Mouse (Mus musculus) liver, embryonic 16.5 days (tissue): ENCODE measurements around the gene Iqsec1. TPM values are rescaled to one million over a fixed set of nuclear protein-coding genes. Genes with fewer than 3 reads are reported as not detected.
A peak's percentile ranks its signal among the peaks of the same experiment; 100 is the strongest.

Source experiments
- ATAC-seq: fragments of 200-750 bp; cut with Nextera tagmentation; 2 replicates; pipeline ENCODE4 v1.8.0; 2017; ENCODE audit warnings: low read depth, mild to moderate bottlenecking, moderate number of reproducible peaks, moderate library complexity
- H3K27ac ChIP-seq: fragments of 300-500 bp; sonication (generic); 2 replicates; pipeline ENCODE4 v1.5.1; 2014; ENCODE audit warnings: mild to moderate bottlenecking, low read length
- H3K27me3 ChIP-seq: fragments of 300-500 bp; sonication (generic); 2 replicates; pipeline ENCODE4 v1.6.1; 2014; ENCODE audit warnings: low read depth, low read length, mixed read lengths; ENCODE audit not compliant: control insufficient read depth, insufficient read depth
- H3K36me3 ChIP-seq: fragments of 300-500 bp; sonication (generic); 2 replicates; pipeline ENCODE4 v1.6.1; 2014; ENCODE audit warnings: mild to moderate bottlenecking; ENCODE audit not compliant: control insufficient read depth, insufficient read depth
- H3K4me1 ChIP-seq: fragments of 300-500 bp; sonication (generic); 2 replicates; pipeline ENCODE4 v1.6.1; 2014; ENCODE audit warnings: low read depth, low read length, mixed read lengths; ENCODE audit not compliant: control insufficient read depth
- H3K4me2 ChIP-seq: fragments of 300-500 bp; sonication (generic); 2 replicates; pipeline ENCODE4 v1.6.1; 2014; ENCODE audit warnings: low read depth, low read length, mixed read lengths
- H3K4me3 ChIP-seq: fragments of 300-500 bp; sonication (generic); 2 replicates; pipeline ENCODE4 v1.5.1; 2014; ENCODE audit warnings: low read depth, mild to moderate bottlenecking, low read length
- H3K9ac ChIP-seq: fragments of 300-500 bp; sonication (generic); 2 replicates; pipeline ENCODE4 v1.6.1; 2014; ENCODE audit warnings: low read depth, low read length
- H3K9me3 ChIP-seq: fragments of 300-500 bp; sonication (generic); replicated peaks from 2 replicates; pipeline ENCODE4 v1.6.1; 2016; ENCODE audit warnings: low read length; ENCODE audit not compliant: control insufficient read depth
- WGBS: fragments of 180-500 bp; shearing (Covaris S2); extraction: QIAGEN DNeasy Blood & Tissue Kit; methylation state at CpG from one replicate; pipeline ENCODE4 v1.1.7; 2014; ENCODE audit not compliant: insufficient replicate concordance; 5-methylcytosine and 5-hydroxymethylcytosine counted together
- polyA plus RNA-seq: library from polyadenylated mRNA; unstranded; fragments of >200 nt; fragmentation: Nextera tagmentation; extraction: Ambion mirVana; gene quantifications from 2 replicates; pipeline ENCODE4 v1.2.1, GENCODE M21; 2015

Iqsec1 gene
- polyA plus RNA-seq, 1 experiment from 2014 or later = 3.6 TPM

DNA sequence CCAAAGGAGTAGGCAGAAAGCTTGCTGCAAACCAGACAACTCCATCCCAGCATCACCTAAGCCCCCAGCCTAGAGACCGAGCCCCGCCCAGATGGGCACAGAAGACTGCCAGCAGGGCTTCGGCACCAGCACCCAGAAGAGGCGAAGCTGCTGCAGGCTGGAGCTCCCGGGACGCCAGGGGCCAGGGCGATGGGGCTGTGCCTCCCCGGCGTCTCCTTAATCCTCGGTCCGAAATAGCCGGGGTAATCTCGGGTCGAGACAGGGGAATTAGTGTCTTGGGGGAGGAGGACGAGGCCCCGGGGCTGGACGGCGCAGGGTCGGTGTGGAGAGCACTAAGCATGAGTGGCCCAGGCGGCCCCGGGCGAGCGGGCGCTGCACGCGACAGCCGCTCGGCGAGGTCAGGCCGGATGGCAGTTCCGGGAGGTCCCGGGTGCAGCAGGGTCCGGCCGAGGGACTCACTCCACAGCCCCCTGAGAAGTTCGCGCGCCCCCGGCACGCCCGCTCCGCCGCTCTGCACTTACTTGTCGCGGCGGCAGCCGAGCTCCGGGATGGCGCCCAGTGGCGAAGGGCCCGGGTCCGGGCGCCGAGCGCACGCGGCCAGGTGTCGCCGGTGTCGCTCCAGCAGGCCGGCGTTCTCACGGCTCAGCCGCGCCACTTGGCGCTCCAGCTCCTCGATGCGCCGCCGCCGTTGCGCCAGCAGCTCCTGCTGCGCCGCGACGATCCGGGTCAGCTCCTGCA, 755 bp downstream of the Iqsec1 start:
- ATAC-seq = no peak
- under 1% methylated on average over 60 of the region's 76 CpGs for WGBS
- H3K4me1 ChIP-seq = peaks cover 32% of the 10 kb centered on the region

DNA sequence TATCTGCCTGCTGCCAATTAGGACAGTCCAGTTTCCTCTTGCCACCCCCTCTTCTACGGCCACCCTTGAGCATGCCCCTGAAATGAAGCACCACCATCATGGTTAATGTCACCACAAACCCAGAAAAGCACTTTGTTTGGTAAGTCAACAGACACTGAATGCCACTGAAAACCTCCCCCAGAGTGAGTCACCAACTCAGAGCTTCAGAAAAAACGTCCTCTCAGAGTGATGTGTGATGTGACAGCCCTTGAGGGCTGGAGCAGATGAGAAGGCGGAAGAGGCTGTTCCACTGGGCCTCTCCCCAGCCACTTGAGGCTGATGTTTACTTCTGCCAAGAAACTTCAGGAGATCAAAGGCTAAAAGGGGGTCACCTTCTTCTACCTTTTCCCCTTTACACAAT, 4.4 kb downstream of the Iqsec1 start:
- Histone ChIP-seq H3K27me3 (peaks cover 29% of the 10 kb centered on the region), H3K27ac (no peak overlapping the region), H3K9me3 (no peaks in the 10 kb centered on the region), H3K4me2 (no peak overlapping the region), H3K36me3 (no peaks in the 10 kb centered on the region), H3K4me3 (no peak overlapping the region), H3K9ac (no peak overlapping the region), H3K4me1 (peaks cover 24% of the 10 kb centered on the region)
- no peak for ATAC-seq
- 38% methylated on average over 3 of the region's 3 CpGs for WGBS

More for the DNA sequence above, 755 bp downstream of the Iqsec1 start:
- Histone ChIP-seq H3K4me2 (peak overlapping the region; percentile 100), H3K36me3 (no peaks in the 10 kb centered on the region), H3K9me3 (no peaks in the 10 kb centered on the region; the same call in 1 of the 2 replicates), H3K9ac (peak overlapping the region; percentile 71), H3K27ac (no peak overlapping the region), H3K27me3 (peaks cover 29% of the 10 kb centered on the region), H3K4me3 (peak overlapping the region; percentile 73)

DNA sequence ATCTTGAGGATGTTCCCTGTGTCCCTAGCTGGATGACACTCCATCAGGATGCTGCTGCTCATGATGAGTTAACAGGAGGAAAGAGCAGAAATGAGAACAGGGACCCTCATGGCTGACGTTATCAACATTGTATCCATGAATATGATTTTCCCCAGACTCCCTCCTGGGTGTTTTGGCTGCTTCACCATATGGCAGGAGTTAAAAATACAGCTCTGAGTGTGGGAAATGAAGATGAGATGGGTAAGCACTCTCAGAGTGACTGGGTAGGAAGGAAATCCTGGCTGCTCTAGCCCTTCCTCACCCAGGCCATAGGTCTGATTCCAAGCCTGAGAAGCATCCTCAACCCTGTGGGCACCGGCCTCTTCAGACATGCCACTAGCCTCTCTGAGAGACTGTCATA, 14.2 kb downstream of the Iqsec1 start:
- Histone ChIP-seq H3K36me3 (no peaks in the 10 kb centered on the region), H3K4me1 (no peaks in the 10 kb centered on the region), H3K27ac (no peak overlapping the region), H3K27me3 (no peaks in the 10 kb centered on the region), H3K9ac (no peak overlapping the region), H3K9me3 (no peaks in the 10 kb centered on the region), H3K4me2 (no peak overlapping the region), H3K4me3 (no peak overlapping the region)
- WGBS = 59% methylated on average over 2 of the region's 2 CpGs
- no peak for ATAC-seq

DNA sequence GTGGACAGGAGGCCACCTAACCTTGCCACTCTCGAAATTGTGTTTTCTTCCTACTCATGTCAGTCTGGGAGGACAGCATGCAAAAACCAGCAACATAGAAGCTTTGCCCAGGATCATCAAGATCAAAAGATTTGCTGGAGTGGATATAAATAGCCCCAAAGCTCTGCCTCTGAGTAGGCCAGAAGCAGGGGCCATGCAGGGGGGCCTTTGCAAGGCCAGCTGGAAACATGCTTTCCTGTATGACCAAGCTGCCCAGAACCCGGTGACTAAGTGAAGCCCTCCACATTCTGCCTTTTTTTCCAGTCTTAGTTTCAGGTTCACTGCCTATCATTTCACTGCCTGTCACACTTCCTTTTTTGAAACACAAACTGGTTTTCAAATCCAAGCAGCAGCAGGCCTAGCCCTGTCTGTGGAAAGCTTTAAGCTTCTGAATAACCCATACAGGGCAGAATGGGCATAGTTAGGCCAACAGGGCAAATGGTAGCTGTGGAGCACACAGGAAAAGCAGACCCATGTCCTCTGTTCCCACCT, 19.1 kb downstream of the Iqsec1 start:
- Histone ChIP-seq H3K27ac (no peak overlapping the region), H3K4me1 (no peaks in the 10 kb centered on the region), H3K9me3 (no peaks in the 10 kb centered on the region), H3K36me3 (no peaks in the 10 kb centered on the region), H3K27me3 (no peaks in the 10 kb centered on the region), H3K9ac (no peak overlapping the region), H3K4me3 (no peak overlapping the region), H3K4me2 (no peak overlapping the region)
- ATAC-seq = no peak
- 31% methylated on average over 2 of the region's 2 CpGs for WGBS

DNA sequence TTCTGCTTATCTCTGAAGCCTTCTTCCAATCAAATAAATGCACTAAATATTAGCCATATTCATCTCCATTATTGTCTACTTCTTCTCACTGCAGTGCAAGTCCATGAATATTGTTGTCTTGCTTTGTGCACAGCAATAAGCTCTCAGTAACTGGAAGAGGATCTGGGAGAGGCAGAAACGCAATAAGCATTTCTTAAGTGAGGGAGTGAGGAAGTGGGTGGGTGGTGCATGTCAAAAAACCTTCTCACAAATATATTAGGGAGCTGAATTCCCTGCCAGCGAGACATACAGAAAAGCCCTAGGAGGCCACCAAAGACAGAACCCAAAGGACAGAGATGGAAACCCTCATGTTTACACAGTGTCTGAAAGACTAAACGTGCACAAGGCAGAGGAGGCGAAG, 35.1 kb downstream of the Iqsec1 start:
- Histone ChIP-seq H3K9me3 (no peaks in the 10 kb centered on the region), H3K4me3 (no peak overlapping the region), H3K4me2 (no peak overlapping the region), H3K9ac (no peak overlapping the region), H3K27me3 (no peaks in the 10 kb centered on the region), H3K36me3 (no peaks in the 10 kb centered on the region), H3K27ac (no peak overlapping the region), H3K4me1 (no peaks in the 10 kb centered on the region)
- WGBS = 42% methylated on average over 4 of the region's 4 CpGs
- no peak for ATAC-seq

DNA sequence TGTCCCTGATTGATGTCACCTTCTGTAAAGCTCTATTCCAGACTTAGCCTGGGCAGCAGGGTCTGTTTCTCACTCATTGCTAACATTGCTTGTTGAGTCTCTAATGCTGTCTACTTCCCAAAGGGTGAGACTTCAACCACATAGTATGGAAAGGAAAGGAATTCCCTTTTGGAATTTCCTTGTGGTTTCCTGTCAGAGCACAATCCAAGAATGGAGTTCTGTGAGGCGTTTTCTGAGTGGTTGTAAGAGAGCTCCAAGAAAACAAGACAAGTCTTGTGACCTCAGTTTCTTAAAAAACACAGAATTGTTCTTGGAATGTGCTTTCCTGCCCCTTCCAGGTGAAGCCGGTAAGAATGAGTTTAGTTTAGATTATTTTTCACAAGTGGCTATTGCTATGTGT, 37.5 kb downstream of the Iqsec1 start:
- Histone ChIP-seq H3K36me3 (no peaks in the 10 kb centered on the region), H3K9ac (no peak overlapping the region), H3K4me2 (no peak overlapping the region), H3K27ac (no peak overlapping the region), H3K4me1 (no peaks in the 10 kb centered on the region), H3K9me3 (no peaks in the 10 kb centered on the region), H3K4me3 (no peak overlapping the region), H3K27me3 (no peaks in the 10 kb centered on the region)
- WGBS = 34% methylated on average over 2 of the region's 2 CpGs
- ATAC-seq = no peak

DNA sequence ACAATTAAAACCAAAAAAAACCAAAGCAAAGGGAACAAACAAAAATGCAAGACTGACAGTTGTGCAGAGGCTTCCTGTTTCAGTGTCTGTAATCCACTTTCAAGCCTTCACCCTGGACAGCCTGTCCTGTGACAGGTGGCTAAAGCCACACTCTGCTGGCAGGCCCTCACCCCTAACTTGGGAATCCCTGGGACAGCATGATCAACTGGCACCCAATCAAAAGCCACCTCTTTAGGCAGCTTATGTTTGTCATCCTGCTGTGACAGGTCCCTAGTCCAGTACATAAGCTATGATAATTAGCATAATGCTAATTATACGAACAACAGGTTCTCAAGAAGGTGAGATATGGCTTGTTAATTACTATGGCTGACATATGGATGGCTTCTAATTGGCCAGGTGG, 40.4 kb downstream of the Iqsec1 start:
- no peaks in the 10 kb centered on the region for H3K27me3 ChIP-seq
- WGBS = 50% methylated on average over 1 of the region's 1 CpGs
- H3K9ac ChIP-seq = no peak overlapping the region
- no peak overlapping the region for H3K4me3 ChIP-seq
- H3K27ac ChIP-seq = no peak overlapping the region
- no peaks in the 10 kb centered on the region for H3K36me3 ChIP-seq
- no peak for ATAC-seq
- no peaks in the 10 kb centered on the region for H3K9me3 ChIP-seq
- H3K4me1 ChIP-seq = no peaks in the 10 kb centered on the region
- no peak overlapping the region for H3K4me2 ChIP-seq

DNA sequence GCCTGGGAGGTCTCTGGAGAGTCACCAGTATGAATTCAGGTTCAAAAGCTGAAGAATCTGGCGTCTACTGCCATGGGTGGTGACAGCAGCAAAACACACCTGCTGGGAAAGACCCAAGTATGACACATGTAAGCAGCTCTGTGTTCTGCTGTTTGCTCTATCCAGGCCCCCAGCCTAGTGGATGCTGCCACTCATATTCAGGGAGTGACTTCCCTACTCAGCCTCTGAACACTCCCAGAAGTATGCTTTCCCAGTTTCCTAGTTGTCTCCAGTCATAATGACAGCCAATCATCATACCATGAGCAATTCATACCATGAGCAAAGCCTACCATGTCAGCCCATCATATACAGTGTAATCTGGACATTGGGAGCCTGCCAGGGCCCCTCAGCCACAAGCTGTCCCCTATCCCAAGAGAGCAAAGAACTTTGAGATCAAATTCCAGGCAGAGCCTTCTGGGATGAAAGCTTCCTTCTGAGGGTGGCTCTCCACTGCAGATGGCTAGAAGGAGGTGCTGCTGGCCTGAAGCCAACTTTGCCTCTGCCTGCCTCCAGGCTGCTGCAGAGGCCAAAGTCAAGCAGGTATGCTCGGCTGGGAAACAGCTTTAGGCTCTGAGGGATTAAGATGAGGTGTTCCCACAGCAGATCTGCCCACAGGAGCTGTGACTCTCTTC, 42.8 kb downstream of the Iqsec1 start:
- no peak overlapping the region for H3K9ac ChIP-seq
- ATAC-seq = no peak
- no peak overlapping the region for H3K27ac ChIP-seq
- 51% methylated on average over 2 of the region's 2 CpGs for WGBS
- H3K4me1 ChIP-seq = no peaks in the 10 kb centered on the region
- H3K4me2 ChIP-seq = no peak overlapping the region
- no peak overlapping the region for H3K4me3 ChIP-seq
- H3K36me3 ChIP-seq = no peaks in the 10 kb centered on the region
- no peaks in the 10 kb centered on the region for H3K9me3 ChIP-seq
- no peaks in the 10 kb centered on the region for H3K27me3 ChIP-seq

DNA sequence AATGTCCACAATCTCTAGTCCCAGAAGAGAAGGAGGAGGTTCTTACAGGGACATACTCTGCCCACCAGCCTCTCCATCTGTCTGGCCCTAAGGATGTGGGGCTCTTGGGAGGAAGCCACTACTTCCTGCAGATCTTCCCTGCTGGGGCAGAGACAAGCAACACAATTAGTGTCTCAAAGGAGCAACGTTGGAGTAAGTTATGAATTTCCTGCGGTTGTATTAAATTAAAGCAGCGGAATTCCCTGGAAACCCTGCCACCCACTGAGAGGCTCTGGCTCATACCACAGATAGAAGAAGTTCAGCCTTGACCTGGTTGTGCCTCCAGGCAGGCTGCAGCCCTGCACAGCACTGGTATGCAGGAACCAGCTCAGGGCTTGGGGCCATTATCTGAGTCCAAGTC, 47.2 kb downstream of the Iqsec1 start:
- H3K4me1 ChIP-seq = no peaks in the 10 kb centered on the region
- no peak overlapping the region for H3K27ac ChIP-seq
- no peaks in the 10 kb centered on the region for H3K36me3 ChIP-seq
- 0 out of 2 replicates have a peak, but pooled peaks have one; percentile 39 for ATAC-seq
- H3K9me3 ChIP-seq = no peaks in the 10 kb centered on the region
- no peaks in the 10 kb centered on the region for H3K27me3 ChIP-seq
- no peak overlapping the region for H3K4me3 ChIP-seq
- H3K4me2 ChIP-seq = no peak overlapping the region
- WGBS = 16% methylated on average over 3 of the region's 3 CpGs
- H3K9ac ChIP-seq = no peak overlapping the region
